Mouse (Mus musculus): ENCODE measurements around the gene Gm5741. TPM values are rescaled to one million over a fixed set of nuclear protein-coding genes. Genes with fewer than 3 reads are reported as not detected.

Gene Gm5741
- polyA plus RNA-seq (2015; fragmentation: Nextera tagmentation; extraction: Ambion mirVana): 1.4 and 1.6 TPM in 2 replicates

DNA sequence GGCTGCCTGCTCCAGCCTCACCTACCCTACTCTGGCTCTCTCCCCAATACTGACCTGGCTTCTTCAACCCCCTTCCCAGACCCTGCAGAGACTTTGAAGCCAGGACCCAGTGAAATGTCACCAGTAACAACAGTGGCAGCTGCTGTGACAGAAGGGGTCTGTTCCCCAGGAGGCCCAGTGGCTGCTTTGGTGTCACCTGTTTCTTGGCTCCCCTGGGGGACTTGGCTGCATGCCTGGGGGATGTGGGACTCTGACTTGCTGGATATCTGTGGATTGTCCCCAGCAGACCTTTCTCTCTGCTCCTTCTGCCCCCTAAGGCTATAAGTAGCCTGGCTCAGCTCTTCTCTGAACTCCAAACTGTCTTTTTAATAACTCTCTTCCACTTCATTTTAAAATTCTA is at the start of gene Gm5741:
Gene Gm5741, minus strand, starts transcription at position 1 of the 400 bp plus-strand sequence.
- H3K9ac ChIP-seq (replicated peaks): no peak within 1 kb of the TSS
- no peak for ATAC-seq (ENCODE audit: low FRiP score)
- no peaks in the 10 kb centered on the region for H3K27me3 ChIP-seq (replicated peaks)
- H3K9me3 ChIP-seq (replicated peaks): no peaks in the 10 kb centered on the region
- H3K4me3 ChIP-seq (replicated peaks): no peak within 1 kb of the TSS
- no peak within 1 kb of the TSS for H3K27ac ChIP-seq (replicated peaks)
- H3K36me3 ChIP-seq: peaks cover 45% of the 10 kb centered on the region
- peaks cover 17% of the 10 kb centered on the region for H3K4me1 ChIP-seq
- no peak within 1 kb of the TSS for H3K4me2 ChIP-seq

- Histone ChIP-seq H3K36me3 (peaks cover 12% of the 10 kb centered on the region), H3K27me3 (replicated peaks) (no peaks in the 10 kb centered on the region), H3K4me1 (peaks cover 6% of the 10 kb centered on the region; the same call in 1 of the 2 replicates), H3K27ac (replicated peaks) (no peak overlapping the region), H3K9ac (replicated peaks) (no peak overlapping the region), H3K4me3 (replicated peaks) (no peak overlapping the region), H3K9me3 (replicated peaks) (no peaks in the 10 kb centered on the region), H3K4me2 (no peak overlapping the region)
- WGBS: 94% methylated on average over 7 of the region's 7 CpGs
- no peak for ATAC-seq (ENCODE audit: low FRiP score)
Measured at GRCm38 (mm10) chr8:85116984-85117383, 49.2 kb upstream of the Gm5741 start.

DNA sequence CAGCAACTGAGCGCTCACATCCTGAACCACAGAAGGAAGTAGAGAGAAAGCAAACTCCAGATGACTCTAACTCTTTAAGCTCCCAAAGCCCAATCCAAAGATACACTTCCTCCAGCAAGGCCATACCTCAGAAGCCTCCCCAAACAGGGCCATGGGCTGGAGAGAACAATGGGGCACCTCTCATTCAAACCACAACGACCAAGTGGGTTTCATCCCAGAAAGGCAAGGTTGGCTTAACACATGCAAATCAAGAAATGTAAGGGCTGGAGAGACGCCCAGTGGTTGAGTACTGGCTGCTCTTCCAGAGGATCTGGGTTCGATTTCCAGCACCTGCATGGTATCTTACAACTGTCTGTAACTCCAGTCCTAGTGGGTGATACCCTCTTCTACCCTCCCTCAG is 47.7 kb upstream of the Gm5741 start:
- H3K27me3 ChIP-seq (replicated peaks): no peaks in the 10 kb centered on the region
- no peak for ATAC-seq (ENCODE audit: low FRiP score)
- no peak overlapping the region for H3K4me2 ChIP-seq
- peaks cover 26% of the 10 kb centered on the region for H3K36me3 ChIP-seq
- no peak overlapping the region for H3K9ac ChIP-seq (replicated peaks)
- no peaks in the 10 kb centered on the region for H3K9me3 ChIP-seq (replicated peaks)
- H3K27ac ChIP-seq (replicated peaks): no peak overlapping the region
- no peak overlapping the region for H3K4me3 ChIP-seq (replicated peaks)
- WGBS: 77% methylated on average over 4 of the region's 4 CpGs
- peaks cover 6% of the 10 kb centered on the region; the same call in 1 of the 2 replicates for H3K4me1 ChIP-seq

DNA sequence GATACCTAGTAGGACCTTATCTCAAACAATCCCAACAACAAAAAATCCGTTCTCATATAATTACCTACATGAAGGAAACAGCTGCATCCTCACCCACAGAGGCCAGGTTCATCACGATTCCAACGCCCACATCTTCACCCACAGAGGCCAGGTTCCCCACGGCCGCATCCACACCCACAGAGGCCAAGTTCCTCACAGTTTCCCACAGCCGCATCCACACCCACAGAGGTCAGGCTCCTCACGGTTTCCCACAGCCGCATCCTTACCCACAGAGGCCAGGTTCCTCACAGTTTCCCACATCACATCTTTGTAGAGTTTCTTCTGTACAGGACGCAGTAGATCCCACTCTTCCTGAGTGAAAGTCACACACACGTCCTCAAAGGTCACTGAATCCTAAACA is 45.5 kb upstream of the Gm5741 start:
- no peak for ATAC-seq (ENCODE audit: low FRiP score)
- Histone ChIP-seq H3K27ac (replicated peaks) (no peak overlapping the region), H3K4me2 (no peak overlapping the region), H3K4me3 (replicated peaks) (no peak overlapping the region), H3K4me1 (no peaks in the 10 kb centered on the region), H3K27me3 (replicated peaks) (no peaks in the 10 kb centered on the region), H3K9ac (replicated peaks) (no peak overlapping the region), H3K36me3 (peaks cover 45% of the 10 kb centered on the region), H3K9me3 (replicated peaks) (no peaks in the 10 kb centered on the region)
- WGBS: 98% methylated on average over 10 of the region's 10 CpGs

DNA sequence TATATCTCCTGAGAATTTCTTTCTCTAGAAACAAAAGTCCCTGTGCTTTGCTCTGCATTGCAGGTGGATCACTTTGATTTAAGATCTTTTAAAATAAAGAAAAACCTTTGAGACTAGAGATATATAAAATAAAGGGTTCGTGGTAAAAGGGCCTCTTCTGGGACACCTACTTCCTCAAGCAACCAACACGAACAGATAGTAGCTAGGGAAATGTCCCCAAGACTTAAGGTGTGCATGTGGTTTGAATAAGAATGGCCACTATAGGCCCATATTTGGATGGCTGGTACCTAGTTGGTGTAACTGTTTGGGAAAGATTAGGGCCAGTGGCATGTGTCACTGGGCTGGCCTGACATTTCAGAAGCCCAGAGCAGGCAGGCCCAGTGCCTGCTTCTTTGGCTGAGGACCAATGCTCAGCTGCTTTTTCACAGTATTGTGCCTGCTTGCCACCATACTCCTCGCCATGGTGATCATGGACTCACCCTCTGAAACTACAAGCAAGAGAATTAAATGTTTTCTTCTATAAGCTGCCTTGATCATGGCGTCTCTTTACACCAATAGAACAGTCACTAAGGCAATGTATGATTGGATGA is 32.4 kb upstream of the Gm5741 start:
- Histone ChIP-seq H3K4me1 (no peaks in the 10 kb centered on the region), H3K9me3 (replicated peaks) (no peaks in the 10 kb centered on the region), H3K27me3 (replicated peaks) (no peaks in the 10 kb centered on the region), H3K27ac (replicated peaks) (no peak overlapping the region), H3K4me3 (replicated peaks) (no peak overlapping the region), H3K36me3 (peaks cover 43% of the 10 kb centered on the region), H3K4me2 (no peak overlapping the region), H3K9ac (replicated peaks) (no peak overlapping the region)
- 82% methylated on average over 4 of the region's 4 CpGs for WGBS
- ATAC-seq (ENCODE audit: low FRiP score): no peak

GRCm38 (mm10) chr8:85096850-85097249 is 29.1 kb upstream of the Gm5741 start:
- 94% methylated on average over 4 of the region's 4 CpGs for WGBS
- no peak overlapping the region for H3K4me3 ChIP-seq (replicated peaks)
- no peaks in the 10 kb centered on the region for H3K9me3 ChIP-seq (replicated peaks)
- H3K9ac ChIP-seq (replicated peaks): no peak overlapping the region
- peaks cover 57% of the 10 kb centered on the region for H3K36me3 ChIP-seq
- no peaks in the 10 kb centered on the region for H3K27me3 ChIP-seq (replicated peaks)
- no peak for ATAC-seq (ENCODE audit: low FRiP score)
- H3K27ac ChIP-seq (replicated peaks): no peak overlapping the region
- no peak overlapping the region for H3K4me2 ChIP-seq
- no peaks in the 10 kb centered on the region for H3K4me1 ChIP-seq

DNA sequence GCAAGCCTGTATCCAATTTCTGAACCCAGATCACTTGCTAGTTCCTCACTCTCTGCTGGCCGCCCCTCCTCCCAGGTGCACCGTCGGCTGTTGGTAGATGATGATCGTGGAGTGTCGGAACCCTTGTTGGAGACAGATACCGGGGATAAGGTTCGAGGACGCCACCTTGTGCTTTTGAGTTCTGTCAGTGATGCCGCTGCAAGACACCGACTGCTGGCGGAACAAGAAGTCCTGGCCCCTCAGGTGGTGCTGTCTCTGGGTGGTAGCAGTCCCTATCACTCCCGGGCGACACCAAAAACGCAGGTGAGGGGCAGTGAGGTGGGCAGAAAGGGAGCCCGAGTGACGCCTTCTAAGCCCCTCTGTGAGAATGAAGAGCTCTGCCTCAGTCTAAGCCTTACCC is 28.4 kb upstream of the Gm5741 start:
- H3K4me3 ChIP-seq (replicated peaks): no peak overlapping the region
- H3K9me3 ChIP-seq (replicated peaks): no peaks in the 10 kb centered on the region
- H3K4me2 ChIP-seq: no peak overlapping the region
- ATAC-seq (ENCODE audit: low FRiP score): no peak
- H3K36me3 ChIP-seq: peaks cover 57% of the 10 kb centered on the region
- 94% methylated on average over 16 of the region's 16 CpGs for WGBS
- H3K27ac ChIP-seq (replicated peaks): no peak overlapping the region
- H3K9ac ChIP-seq (replicated peaks): no peak overlapping the region
- no peaks in the 10 kb centered on the region for H3K4me1 ChIP-seq
- H3K27me3 ChIP-seq (replicated peaks): no peaks in the 10 kb centered on the region

DNA sequence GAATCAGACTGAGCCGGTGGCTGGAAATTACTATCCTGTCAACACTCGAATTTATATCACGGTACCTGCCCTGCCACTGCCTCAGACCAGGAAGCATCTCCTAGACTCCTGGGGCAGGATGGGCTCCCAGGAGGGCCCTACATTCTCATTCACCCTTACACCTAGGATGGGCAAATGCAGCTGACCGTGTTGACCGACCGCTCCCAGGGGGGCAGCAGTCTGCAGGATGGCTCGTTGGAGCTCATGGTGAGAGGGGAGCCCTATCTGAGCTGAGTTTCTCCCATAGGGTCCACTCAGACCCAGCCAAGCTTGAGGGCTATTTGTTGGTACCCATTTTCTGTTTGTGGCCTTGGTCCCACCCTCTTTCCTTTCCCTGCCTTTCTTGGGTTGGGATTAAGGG is 27.8 kb upstream of the Gm5741 start:
- no peak overlapping the region for H3K27ac ChIP-seq (replicated peaks)
- no peak for ATAC-seq (ENCODE audit: low FRiP score)
- H3K27me3 ChIP-seq (replicated peaks): no peaks in the 10 kb centered on the region
- no peak overlapping the region for H3K4me2 ChIP-seq
- no peak overlapping the region for H3K9ac ChIP-seq (replicated peaks)
- no peak overlapping the region for H3K4me3 ChIP-seq (replicated peaks)
- peaks cover 57% of the 10 kb centered on the region for H3K36me3 ChIP-seq
- H3K9me3 ChIP-seq (replicated peaks): no peaks in the 10 kb centered on the region
- no peaks in the 10 kb centered on the region for H3K4me1 ChIP-seq
- 93% methylated on average over 7 of the region's 7 CpGs for WGBS

DNA sequence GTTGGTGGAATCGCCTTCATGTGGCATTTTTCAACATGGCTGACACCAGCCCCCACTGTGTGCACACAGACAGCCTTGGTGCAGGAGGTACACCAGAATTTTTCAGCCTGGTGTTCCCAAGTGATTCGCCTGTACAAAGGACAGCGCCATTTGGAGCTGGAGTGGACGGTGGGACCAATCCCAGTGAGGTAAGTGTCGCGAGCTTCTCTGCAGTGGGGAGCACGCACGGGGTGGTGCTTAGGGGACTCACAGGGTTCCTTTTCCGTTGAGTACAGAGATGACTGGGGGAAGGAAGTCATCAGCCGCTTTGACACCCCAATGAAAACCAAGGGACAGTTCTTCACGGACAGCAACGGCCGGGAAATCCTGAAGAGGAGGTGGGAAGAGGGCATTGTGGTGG is 27.3 kb upstream of the Gm5741 start:
- WGBS: 96% methylated on average over 13 of the region's 13 CpGs
- Histone ChIP-seq H3K4me1 (no peaks in the 10 kb centered on the region), H3K27me3 (replicated peaks) (no peaks in the 10 kb centered on the region), H3K36me3 (peaks cover 53% of the 10 kb centered on the region), H3K4me3 (replicated peaks) (no peak overlapping the region), H3K9ac (replicated peaks) (no peak overlapping the region), H3K4me2 (no peak overlapping the region), H3K27ac (replicated peaks) (no peak overlapping the region), H3K9me3 (replicated peaks) (no peaks in the 10 kb centered on the region)
- no peak for ATAC-seq (ENCODE audit: low FRiP score)

- WGBS: 30% methylated on average over 21 of the region's 21 CpGs
- Histone ChIP-seq H3K27ac (replicated peaks) (no peak overlapping the region), H3K4me3 (replicated peaks) (no peak overlapping the region), H3K27me3 (replicated peaks) (no peaks in the 10 kb centered on the region), H3K9ac (replicated peaks) (no peak overlapping the region), H3K4me1 (no peaks in the 10 kb centered on the region), H3K9me3 (replicated peaks) (no peaks in the 10 kb centered on the region), H3K36me3 (peaks cover 35% of the 10 kb centered on the region), H3K4me2 (no peak overlapping the region)
- no peak for ATAC-seq (ENCODE audit: low FRiP score)
Measured at GRCm38 (mm10) chr8:85091526-85092090, 23.8 kb upstream of the Gm5741 start.

- H3K36me3 ChIP-seq: peaks cover 29% of the 10 kb centered on the region
- H3K27ac ChIP-seq (replicated peaks): no peak overlapping the region
- H3K4me2 ChIP-seq: no peak overlapping the region
- H3K27me3 ChIP-seq (replicated peaks): no peaks in the 10 kb centered on the region
- H3K9ac ChIP-seq (replicated peaks): no peak overlapping the region
- no peaks in the 10 kb centered on the region for H3K9me3 ChIP-seq (replicated peaks)
- no peak overlapping the region for H3K4me3 ChIP-seq (replicated peaks)
- 91% methylated on average over 11 of the region's 11 CpGs for WGBS
- no peak for ATAC-seq (ENCODE audit: low FRiP score)
- no peaks in the 10 kb centered on the region for H3K4me1 ChIP-seq
Measured at GRCm38 (mm10) chr8:85090856-85091255, 23.1 kb upstream of the Gm5741 start.

GRCm38 (mm10) chr8:85088771-85089170 is 21.0 kb upstream of the Gm5741 start:
- no peak overlapping the region for H3K9ac ChIP-seq (replicated peaks)
- H3K27me3 ChIP-seq (replicated peaks): no peaks in the 10 kb centered on the region
- H3K4me2 ChIP-seq: no peak overlapping the region
- H3K4me1 ChIP-seq: peaks cover 7% of the 10 kb centered on the region
- no peak for ATAC-seq (ENCODE audit: low FRiP score)
- peaks cover 14% of the 10 kb centered on the region; the same call in 1 of the 2 replicates for H3K36me3 ChIP-seq
- H3K9me3 ChIP-seq (replicated peaks): no peaks in the 10 kb centered on the region
- no peak overlapping the region for H3K27ac ChIP-seq (replicated peaks)
- H3K4me3 ChIP-seq (replicated peaks): no peak overlapping the region
- WGBS: 85% methylated on average over 2 of the region's 2 CpGs

Data from neural tube, embryonic 15.5 days (tissue).